Mouse (Mus musculus) cerebellum, adult (tissue): ENCODE results near the gene Gm20388.

Source experiments
- ATAC-seq: cut with Nextera tagmentation; 2 replicates; pipeline ENCODE4 v1.9.2; 2017; ENCODE audit warnings: mild to moderate bottlenecking, moderate library complexity, mixed read lengths; ENCODE audit not compliant: insufficient number of reproducible peaks, low FRiP score, low TSS enrichment

Gm20388 gene

DNA sequence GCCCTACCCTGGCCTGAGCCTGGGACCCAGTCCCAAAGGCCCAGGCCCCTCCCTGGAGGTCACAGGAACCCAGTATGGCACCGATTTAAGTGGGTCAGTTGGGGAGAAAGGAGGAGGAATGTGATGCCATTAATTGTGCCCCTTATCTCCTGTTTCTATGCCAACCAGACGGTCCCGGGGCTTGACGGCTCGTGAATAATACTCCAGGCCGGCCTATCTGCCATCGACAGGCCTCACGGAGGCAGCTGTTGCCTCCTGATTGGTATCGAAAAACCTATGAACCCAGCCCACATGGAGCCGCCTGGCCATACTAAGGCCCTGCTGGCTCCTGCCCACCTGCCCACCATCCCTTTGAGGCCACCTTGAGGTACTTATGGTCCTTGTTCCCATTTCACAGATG is 2376.3 kb downstream of the Gm20388 start:
- no peak for ATAC-seq

DNA sequence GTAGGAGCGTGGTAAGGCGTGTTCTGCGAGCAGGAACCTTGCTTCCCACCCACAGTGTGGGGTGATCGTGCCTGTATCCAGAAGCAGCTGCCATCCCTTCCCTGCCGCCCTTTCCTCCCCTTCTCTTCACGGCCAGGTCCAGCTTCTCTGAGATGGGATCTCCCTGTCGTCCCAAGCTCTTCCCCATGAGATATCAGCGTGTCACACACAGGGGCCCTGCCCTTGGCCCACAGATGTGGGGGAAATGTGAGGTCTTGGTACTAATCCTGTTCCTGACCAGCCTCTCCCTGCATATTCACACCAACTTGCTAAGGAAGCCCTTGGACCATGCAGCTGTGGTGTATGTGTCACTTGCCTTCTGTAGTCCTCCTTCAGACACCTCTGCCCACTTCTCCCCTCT is 2377.1 kb downstream of the Gm20388 start:
- ATAC-seq: no peak

DNA sequence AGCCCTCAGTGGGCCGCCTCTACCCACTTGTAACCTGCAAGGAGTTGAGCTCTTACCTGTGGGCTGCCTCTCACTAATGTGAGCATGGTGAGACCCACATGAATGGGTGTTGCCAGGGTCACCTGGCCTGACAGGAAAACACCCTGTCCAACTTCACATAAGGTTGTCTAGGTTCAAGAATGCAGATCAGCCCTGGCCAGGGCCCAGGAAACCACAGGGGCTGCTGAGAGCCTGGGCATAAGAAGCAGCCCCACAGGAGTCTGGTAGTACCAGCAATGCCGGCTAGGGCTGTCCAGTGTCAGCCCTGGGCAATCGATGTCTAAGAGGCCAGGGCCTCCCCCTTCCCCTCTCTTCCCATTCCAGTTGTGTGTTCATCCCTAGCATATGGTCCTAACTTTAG is 2377.7 kb downstream of the Gm20388 start:
- ATAC-seq: no peak

DNA sequence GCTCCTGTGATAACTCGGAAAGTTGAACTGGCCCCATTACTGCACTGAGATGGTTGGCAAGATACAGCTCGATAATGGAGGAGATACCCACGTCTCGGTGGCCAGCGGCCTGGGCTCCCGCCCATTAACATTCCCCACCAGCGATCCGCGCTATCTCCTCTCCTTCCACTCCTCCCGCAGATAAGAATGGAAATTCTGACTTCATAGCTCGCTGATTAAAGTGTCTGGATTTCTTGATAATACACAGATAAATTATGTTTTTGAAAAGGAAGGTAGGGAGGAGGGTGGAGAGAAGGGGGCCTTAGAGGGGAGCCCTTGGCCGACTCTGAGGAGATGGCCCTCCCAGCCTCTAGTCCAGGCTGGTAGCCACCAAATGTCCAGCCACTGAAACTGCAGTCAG is 2380.4 kb downstream of the Gm20388 start:
- ATAC-seq: no peak

DNA sequence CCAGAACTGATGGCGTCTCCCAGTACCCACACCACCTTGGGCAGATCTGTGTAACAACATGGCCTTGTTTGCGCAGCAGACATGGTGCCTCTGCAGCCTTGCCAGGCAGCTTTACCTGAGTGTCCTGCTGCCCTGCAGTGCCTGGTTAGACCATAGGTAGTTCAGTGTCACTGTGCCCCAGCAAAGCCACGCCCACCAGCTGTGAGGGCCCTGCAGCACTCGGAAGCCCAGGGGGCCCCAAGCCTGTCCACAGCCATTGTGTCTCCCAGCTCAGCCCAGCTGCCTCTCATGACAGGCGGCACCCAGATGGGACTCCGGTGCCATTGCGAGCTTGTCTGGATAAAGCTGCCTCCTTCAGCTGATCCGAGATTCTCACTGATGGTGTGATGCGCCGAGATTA is 2380.9 kb downstream of the Gm20388 start:
- ATAC-seq: no peak

DNA sequence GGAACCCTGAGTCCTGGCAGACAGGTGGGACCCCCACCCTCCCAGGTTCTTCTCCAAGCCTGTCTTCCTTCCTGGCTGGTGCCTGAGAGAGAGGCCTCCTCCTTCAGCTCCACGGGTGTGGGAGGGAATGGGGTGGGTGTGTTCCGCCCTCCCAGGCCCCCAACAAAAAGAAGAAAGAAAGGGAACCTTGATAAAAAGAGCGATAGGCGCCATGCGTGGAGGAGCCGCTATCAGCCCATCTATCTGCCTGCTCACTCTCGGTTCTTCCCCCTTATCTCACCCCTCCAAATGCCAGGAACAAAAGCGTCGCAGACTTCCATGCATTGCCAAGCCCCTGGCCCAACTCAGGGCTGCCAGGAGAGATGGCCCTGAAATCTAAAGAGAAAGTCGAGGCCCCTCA is 2382.8 kb downstream of the Gm20388 start:
- ATAC-seq: no peak

DNA sequence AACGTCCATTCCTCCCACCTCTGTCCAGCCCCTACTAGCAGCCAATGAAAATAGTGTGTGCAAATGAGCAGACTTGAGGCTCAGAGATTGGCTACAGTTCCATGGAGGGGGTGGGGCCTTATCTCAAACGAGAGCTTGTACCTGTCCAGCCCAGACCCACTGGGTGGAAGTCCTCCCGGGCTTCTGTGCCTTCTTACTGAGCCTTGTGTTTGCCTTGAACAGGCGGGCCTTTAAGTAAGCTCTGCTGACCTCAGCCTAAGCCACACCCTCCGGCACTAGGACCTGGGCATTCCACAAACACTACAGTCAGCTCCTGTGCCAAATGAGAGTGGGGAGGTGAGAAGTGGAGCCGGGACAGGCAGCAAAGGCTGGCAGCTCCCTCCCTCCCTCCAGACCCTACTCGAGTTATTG is 2383.6 kb downstream of the Gm20388 start:
- no peak for ATAC-seq

DNA sequence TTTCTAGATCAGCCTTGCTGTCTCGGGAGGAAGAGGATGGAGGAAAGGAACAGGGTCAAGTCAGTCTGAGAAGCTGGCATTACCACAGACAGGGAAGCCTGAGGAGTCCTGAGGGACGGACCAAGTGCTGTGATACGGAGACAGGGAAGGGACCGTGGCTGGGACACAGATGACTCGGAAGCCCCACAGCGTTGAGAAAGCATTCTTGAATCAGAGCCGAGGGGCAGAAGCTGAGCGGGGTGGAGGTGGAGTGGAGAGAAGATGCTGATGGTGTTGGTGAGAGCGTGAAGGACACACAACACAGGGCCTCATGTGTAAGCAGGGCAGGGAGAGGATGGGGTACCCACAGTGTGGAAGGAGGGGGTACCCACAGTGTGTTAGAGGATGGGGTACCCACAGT is 2384.7 kb downstream of the Gm20388 start:
- ATAC-seq: no peak

DNA sequence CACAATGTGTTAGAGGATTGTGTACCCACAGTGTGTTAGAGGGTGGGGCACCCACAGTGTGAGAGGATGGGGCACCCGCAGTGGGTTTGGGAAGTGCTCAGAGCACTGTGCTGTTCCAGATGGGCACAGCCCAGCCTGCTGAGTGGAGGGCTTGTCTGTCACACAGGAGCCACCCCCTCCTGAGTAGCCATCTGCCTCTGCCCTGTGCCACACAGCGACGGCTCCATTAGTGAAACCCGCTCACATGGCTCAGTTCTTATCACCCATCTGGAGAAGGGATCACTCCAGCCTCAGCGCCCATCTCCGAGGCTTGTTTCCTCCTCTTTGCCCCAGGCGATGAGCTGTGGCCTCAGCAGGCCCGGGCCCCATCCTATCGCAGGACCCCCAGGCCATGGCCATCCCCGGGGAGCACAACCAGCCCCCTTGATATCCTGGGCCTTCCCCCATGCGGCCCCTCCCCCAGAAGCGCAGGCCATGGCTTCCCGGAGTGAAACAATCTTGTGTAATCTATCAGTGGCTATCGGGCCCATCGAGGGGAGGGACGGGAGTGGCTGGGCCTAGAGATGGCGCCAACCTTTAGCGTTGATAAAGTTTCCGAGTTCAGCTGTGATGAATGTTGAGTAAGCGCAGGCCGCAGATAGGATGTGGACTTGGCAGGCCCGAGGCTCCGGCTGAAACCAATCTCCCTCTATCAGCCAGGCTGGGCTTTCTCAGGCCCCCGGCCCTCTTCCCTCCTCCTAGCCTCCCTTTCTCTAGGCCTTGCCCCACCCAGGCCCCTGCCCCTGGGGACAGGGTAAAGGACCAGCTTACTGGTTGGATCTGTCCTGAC is 2385.7 kb downstream of the Gm20388 start:
- ATAC-seq: peak; percentile 68

DNA sequence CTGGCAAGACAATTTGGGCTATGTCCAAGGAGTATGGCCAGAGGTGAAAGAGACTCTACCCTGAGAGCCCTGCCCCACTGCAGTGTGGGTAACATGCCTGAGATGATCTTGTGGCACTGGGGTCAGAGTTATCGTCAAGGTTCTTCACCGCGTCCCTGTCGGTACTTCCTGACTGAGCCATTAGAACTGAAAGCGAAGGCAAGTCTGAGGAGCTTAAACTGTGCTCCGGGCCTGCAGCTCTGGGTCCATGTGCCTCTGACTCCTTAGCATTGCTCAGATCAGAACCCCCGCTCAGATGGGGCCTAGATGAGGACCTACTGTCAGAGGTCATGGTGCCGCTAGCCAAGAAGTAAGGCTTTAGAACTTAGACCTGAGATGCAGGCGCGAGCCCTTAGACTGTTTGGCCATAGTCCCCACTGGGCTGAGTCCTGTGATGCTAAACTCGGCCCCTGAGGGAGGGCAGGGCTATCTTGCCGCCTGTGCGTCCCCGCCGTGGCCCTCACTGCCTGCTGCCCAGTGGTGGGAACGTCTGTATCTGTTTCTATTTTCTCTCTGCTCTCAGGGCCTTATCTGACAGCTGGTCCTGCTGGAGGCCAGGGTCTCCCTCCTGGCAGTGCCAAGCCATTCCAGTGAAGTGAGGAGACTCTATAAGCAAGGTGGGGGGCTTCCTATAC is 2389.1 kb downstream of the Gm20388 start:
- no peak for ATAC-seq

DNA sequence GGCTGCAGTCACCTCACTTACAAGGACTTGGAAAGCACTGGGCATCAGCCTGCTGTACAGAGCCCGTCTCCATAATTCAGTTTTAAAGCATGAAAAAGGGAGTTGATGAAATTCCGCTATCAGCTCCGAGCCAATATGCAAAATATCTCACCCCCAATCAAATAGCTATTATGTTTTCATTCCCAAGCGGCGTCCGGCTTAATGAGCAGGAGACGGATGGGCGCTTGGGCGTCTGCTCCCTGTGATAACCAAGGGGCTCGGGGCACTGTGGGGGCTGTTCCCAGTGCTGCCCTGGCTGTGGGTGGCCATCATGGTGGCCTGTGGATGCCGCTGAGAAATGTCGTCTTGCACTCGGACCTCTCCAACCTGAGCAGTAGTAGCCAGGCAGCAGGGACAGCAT is 2390.4 kb downstream of the Gm20388 start:
- no peak for ATAC-seq

DNA sequence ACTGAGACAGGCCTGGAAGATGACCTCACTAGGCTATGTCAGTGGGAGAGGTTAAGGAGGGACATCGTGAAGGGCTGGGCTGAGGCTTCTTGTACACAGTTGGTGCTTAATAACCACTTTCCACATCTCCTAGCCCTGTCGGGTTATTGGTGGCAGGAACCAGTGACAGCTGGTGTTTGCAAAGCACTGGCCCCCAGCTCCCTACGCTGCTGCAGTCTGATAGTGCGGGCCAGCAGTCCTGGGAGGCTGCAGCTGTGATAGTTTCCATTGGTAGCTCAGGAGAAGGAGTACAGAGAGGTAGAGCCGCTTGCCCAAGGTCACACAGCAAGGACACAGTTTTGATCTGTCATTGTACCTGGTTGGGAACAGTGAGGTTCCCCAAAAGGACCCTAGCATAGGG is 2391.2 kb downstream of the Gm20388 start:
- ATAC-seq: no peak

DNA sequence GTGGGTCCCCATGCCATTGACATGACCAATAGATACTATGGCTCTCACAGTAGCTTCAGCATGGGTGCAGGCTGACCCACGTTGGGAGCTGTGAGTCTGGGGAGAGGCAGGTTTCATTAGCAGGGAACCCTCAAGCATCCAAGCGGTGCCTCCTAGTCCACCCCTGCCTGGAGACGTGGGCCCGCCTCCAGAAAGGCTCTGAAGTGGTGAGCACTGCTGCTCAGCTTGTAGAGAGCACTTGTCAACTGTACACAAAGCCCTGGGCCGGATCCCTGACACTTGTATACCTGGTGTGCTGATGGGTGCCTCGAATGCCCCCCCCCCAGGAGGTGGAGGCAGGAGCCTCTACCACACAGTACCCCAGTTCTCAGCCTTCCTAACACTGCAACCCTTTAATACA is 2392.8 kb downstream of the Gm20388 start:
- no peak for ATAC-seq

DNA sequence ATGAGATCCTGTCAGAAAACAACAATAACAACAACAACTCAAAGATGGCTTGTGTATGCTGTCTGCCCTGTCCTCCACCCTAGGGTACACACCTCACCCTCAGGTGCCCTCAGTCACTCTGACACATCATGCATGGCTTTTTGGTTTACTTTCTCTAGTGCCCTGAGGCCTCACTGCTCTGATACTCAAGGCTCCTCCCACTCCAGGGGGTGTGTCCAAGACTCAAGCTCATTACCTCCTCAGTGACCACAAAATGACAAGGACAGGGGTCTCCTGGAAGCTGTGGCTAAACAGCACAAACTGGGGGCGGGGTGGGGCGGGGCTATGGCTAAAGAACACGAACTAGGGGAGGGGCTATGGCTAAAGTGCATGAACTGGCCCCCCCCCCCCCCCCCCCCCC is 2393.4 kb downstream of the Gm20388 start:
- no peak for ATAC-seq

DNA sequence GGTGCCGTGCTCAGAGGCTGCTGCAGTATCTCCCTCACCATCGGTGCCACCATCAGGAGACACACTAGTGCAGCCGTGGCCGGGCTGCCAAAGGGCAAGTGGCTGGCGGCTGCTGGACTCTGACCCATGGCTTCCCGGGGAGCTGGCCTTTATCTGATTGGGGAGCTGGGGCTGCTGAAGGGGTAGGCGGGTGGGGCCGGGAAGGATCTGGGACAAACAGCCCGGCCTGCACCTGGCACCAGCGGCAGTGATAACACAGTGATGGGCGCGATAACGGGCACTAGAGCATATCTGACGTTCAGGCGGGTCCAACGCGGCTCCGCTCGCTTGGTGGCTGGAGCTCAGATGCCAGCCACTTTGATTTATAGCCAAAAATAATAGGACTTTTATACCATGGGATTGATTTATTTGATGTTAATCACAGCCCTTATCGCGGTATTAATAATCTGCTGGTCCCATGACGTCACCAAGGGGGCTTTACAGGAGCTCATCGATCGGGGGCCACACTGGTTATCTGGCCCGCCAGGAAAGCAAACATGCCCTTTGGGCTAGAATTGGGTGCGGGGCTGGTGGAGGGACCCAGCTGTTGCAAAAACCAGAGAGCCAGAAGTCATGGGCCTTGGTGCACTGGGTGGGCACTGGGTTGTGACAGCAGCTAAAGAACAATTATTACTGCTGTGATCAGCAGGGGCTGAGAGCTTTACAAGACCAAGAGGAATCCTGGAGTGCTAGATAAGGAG is 2396.2 kb downstream of the Gm20388 start:
- no peak for ATAC-seq

DNA sequence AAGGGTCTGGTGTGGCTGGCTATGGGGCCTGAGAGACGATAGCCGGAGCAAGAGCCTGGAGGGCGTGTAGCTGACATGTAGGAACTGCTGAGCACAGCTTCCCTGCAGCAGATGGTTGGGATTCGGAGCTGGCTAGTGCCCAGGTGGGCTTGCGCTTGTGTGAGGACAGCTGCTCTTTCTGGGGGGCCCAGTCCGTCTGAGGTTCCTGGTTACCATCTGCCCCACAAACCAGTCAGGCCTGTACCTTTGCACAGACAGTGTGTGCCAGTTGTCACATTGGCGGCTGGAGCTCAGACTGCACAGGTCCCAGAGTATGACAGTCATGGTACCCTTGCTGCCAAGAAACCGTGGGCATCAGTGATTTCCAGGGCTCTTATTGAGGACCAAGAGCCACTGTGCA is 2397.2 kb downstream of the Gm20388 start:
- no peak for ATAC-seq

DNA sequence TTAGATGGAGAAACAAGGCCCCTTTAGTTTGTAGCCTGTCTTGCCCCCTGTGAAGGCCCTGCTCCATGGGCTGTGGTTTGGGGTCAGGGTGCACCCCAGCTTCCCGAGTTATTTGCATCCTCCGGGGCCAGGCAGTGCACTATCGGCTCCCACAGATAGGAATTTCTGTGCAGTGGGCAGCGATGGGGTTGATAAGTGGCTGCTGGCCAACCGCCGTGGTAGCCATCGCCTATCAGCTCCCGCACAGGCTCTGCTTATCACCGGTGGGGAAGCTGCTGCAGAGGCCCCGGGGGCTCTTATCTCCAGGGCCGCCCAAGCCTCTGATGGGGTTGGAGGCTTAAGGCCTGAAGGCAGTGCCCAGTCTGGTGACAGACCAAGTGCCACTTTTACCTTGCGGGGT is 2398.6 kb downstream of the Gm20388 start:
- no peak for ATAC-seq

DNA sequence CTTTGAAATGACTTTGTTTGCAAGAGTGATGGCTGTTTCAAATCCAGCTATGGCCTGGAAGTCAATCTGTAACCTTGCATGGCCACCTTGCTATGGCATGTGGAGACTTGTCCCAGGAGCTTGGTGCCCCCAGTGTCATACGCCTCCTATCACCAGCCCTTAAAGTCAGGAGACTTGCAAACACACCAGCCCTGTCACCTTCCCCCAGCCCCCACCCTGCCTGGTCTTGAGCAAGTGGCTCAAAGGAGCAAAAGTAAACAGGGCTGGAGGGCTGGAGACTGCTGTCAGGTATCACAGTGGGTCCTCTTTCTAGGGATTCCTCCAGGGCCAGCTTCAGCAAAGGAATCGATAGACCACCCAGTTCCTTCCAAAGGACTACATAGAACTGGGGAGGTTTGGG is 2400.5 kb downstream of the Gm20388 start:
- ATAC-seq: no peak

DNA sequence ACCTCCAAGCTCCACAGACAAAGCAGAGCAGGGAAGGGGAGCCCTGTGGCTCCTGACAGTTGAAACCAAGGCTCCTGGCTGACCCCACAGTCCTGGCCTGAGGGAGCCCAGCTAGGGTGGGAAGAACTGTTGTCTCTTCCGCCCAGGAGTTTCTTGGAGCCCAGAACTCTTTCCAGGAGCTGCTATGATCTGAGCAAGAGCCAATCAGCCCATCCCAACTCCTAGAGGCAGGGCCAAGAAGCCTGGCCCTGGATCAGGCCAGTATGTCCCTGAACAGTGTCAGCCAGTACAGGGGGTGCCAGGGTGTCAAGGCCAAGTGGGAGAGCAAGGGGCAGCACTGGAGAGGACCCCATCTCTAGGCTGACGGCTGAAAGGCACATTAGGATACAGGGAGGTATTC is 2401.9 kb downstream of the Gm20388 start:
- ATAC-seq: no peak

DNA sequence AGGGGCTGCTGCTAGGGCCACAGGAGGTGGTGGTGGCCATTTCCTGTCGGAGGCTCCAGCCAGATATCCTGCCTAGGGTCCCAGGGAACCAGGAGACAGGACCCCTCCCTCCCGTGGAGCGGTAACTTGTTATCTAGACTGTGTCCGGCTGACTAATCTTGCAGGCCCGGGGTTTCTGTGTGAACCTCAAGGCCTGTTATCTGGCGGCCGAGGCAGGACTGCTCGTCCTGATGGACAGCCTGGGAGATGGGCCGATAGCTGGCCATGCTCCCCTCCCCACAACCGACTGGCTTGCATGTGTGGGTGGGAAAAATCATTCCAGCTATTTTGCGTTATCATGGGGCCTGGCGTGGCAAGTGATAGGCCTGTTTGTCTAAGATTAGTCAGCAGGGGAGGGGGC is 2402.7 kb downstream of the Gm20388 start:
- ATAC-seq: no peak

DNA sequence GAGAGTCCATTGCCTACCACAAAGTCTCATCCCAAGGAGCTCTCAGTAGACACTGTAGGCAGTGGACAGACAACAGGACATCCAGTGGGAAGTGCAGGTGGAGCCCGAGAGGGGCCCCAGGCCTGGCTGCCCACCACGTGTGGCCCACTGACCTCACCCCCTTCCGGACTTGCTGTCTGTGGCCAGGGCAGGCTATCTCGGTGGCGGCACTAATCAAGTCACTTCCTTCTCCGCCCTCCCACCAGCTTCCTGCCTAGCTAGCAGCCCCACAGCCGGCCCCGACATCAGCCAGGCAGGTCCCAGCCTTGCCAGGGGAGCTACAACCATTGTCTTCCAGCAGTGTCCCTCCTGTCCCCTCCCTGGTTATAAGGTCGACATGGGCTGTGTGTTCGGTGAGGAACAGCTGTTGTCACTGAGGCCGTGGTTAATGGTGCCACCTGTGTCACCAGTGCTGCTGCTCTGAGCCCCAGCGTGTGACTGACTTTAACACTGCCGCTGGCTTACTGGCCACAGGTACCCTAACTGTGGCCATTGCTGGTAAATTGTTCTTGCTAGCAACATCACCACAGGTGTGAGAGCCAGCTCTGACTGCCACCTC is 2404.4 kb downstream of the Gm20388 start:
- no peak for ATAC-seq
